ENCODE assay signal across 9 mouse cellular contexts in genomic region chr17:26603311-26603710, GRCm38 (mm10). TPM values are rescaled to one million over a fixed set of nuclear protein-coding genes. Genes with fewer than 3 reads are reported as not detected.
DNase-seq lines count a peak whose midpoint lies in the region; ATAC-seq and TF ChIP-seq lines count a peak whose summit lies in the region.
"Had no signal": no experiment of that assay in that cellular context is flagged by ENCODE, and none has a peak within 500 bp of the region (broad histone marks: within the 10 kb centered on the region; RNA-seq: fewer than 3 reads in every experiment).

No protein-coding gene starts in this region.

- TF ChIP-seq POLR2A in thymus, adult 2 months (IDR thresholded peaks at IDR 0.05; ENCODE audit: control insufficient read depth, extremely low read depth, insufficient read depth, low read length, poor library complexity) = no peak

- H3K27ac ChIP-seq in forebrain, embryonic 12.5 days = peak overlapping the region; percentile 25; the same call in 1 of the 2 replicates
- H3K27ac ChIP-seq in forebrain, embryonic 10.5 days = no peak overlapping the region
- peak overlapping the region; percentile 52 for H3K27ac ChIP-seq in hindbrain, postnatal 0 days
- no peak overlapping the region for H3K27ac ChIP-seq in hindbrain, embryonic 11.5 days (ENCODE audit: low read depth, low read length)
- peak overlapping the region; percentile 71 for H3K27ac ChIP-seq in neural tube, embryonic 13.5 days (replicated peaks)
- no peak overlapping the region for H3K27ac ChIP-seq in thymus, adult 2 months (ENCODE audit: control insufficient read depth, insufficient read depth, low read length)

- no peak for DNase-seq in forebrain, embryonic 10.5 days (ENCODE audit: extremely low spot score, low spot score)
- no peak for DNase-seq in hindbrain, postnatal 0 days (ENCODE audit: low spot score)
- DNase-seq in hindbrain, embryonic 11.5 days (ENCODE audit: low spot score) = no peak
- DNase-seq in neural tube, embryonic 10.5 days (ENCODE audit: extremely low spot score, low spot score) = no peak
- no peak for DNase-seq in right cerebral cortex, adult 18-20 months
- no peak for DNase-seq in thymus, adult 2 months
- DNase-seq: kidney, adult 2 months had no signal

- H3K4me3 ChIP-seq in forebrain, embryonic 12.5 days (replicated peaks) = no peak overlapping the region
- no peak overlapping the region for H3K4me3 ChIP-seq in forebrain, embryonic 10.5 days
- H3K4me3 ChIP-seq in hindbrain, postnatal 0 days (ENCODE audit: low read length) = no peak overlapping the region
- H3K4me3 ChIP-seq in hindbrain, embryonic 11.5 days (ENCODE audit: low read depth, low read length) = no peak overlapping the region
- no peak overlapping the region for H3K4me3 ChIP-seq in neural tube, embryonic 13.5 days
- no peak overlapping the region for H3K4me3 ChIP-seq in thymus, adult 2 months (ENCODE audit: control insufficient read depth, insufficient read depth, low read length)

- WGBS in forebrain, embryonic 12.5 days = 90% methylated on average over 8 of the region's 8 CpGs
- WGBS in forebrain, embryonic 10.5 days = 92% methylated on average over 8 of the region's 8 CpGs
- WGBS in hindbrain, postnatal 0 days = 62% methylated on average over 8 of the region's 8 CpGs
- 91% methylated on average over 8 of the region's 8 CpGs for WGBS in hindbrain, embryonic 11.5 days
- WGBS in neural tube, embryonic 13.5 days = 79% methylated on average over 8 of the region's 8 CpGs
- 96% methylated on average over 8 of the region's 8 CpGs for WGBS in thymus, adult 2 months

- H3K36me3 ChIP-seq in forebrain, embryonic 12.5 days (replicated peaks) = peaks cover 16% of the 10 kb centered on the region; the same call in 1 of the 2 replicates
- peaks cover 34% of the 10 kb centered on the region for H3K36me3 ChIP-seq in forebrain, embryonic 10.5 days (replicated peaks)
- 0 out of 2 replicates have a peak, but pooled peaks cover 2% of the 10 kb centered on the region for H3K36me3 ChIP-seq in hindbrain, postnatal 0 days (ENCODE audit: insufficient read depth, low read length)
- no peaks in the 10 kb centered on the region for H3K36me3 ChIP-seq in hindbrain, embryonic 11.5 days (ENCODE audit: control insufficient read depth, insufficient read depth, low read length)
- peaks cover 4% of the 10 kb centered on the region; the same call in 1 of the 2 replicates for H3K36me3 ChIP-seq in neural tube, embryonic 13.5 days
- no peaks in the 10 kb centered on the region for H3K36me3 ChIP-seq in thymus, adult 2 months (ENCODE audit: control insufficient read depth, insufficient read depth, low read length)

- H3K9ac ChIP-seq in forebrain, embryonic 12.5 days = no peak overlapping the region
- no peak overlapping the region for H3K9ac ChIP-seq in hindbrain, postnatal 0 days (replicated peaks; ENCODE audit: low read length)
- H3K9ac ChIP-seq in hindbrain, embryonic 11.5 days (ENCODE audit: low read depth, low read length) = no peak overlapping the region
- H3K9ac ChIP-seq in neural tube, embryonic 13.5 days = 0 out of 2 replicates have a peak overlapping the region, but pooled peaks have one; percentile 26

- no peaks in the 10 kb centered on the region for H3K27me3 ChIP-seq in forebrain, embryonic 12.5 days
- no peaks in the 10 kb centered on the region for H3K27me3 ChIP-seq in forebrain, embryonic 10.5 days (ENCODE audit: poor library complexity, severe bottlenecking)
- H3K27me3 ChIP-seq in hindbrain, postnatal 0 days (ENCODE audit: insufficient read depth, low read length) = no peaks in the 10 kb centered on the region
- no peaks in the 10 kb centered on the region for H3K27me3 ChIP-seq in hindbrain, embryonic 11.5 days (ENCODE audit: control insufficient read depth, insufficient read depth, low read length)
- no peaks in the 10 kb centered on the region for H3K27me3 ChIP-seq in neural tube, embryonic 13.5 days
- H3K27me3 ChIP-seq in thymus, adult 2 months (ENCODE audit: control insufficient read depth, insufficient read depth, low read length) = no peaks in the 10 kb centered on the region

- H3K4me1 ChIP-seq in forebrain, embryonic 12.5 days = peaks cover 26% of the 10 kb centered on the region
- peaks cover 22% of the 10 kb centered on the region for H3K4me1 ChIP-seq in forebrain, embryonic 10.5 days
- H3K4me1 ChIP-seq in hindbrain, postnatal 0 days (ENCODE audit: insufficient read depth, low read length) = peaks cover 12% of the 10 kb centered on the region
- no peaks in the 10 kb centered on the region; the same call in 1 of the 2 replicates for H3K4me1 ChIP-seq in hindbrain, embryonic 11.5 days (replicated peaks; ENCODE audit: control insufficient read depth, insufficient read depth, low read length)
- peaks cover 37% of the 10 kb centered on the region for H3K4me1 ChIP-seq in neural tube, embryonic 13.5 days (replicated peaks)
- H3K4me1 ChIP-seq in thymus, adult 2 months (replicated peaks; ENCODE audit: control insufficient read depth, insufficient read depth, low read length) = peaks cover 18% of the 10 kb centered on the region

- ATAC-seq in forebrain, embryonic 12.5 days (ENCODE audit: low FRiP score) = no peak
- no peak for ATAC-seq in hindbrain, postnatal 0 days
- no peak for ATAC-seq in hindbrain, embryonic 11.5 days (ENCODE audit: low FRiP score)
- ATAC-seq in neural tube, embryonic 13.5 days (ENCODE audit: low read depth) = no peak

- H3K9me3 ChIP-seq in forebrain, embryonic 12.5 days = no peaks in the 10 kb centered on the region
- no peaks in the 10 kb centered on the region for H3K9me3 ChIP-seq in forebrain, embryonic 10.5 days
- H3K9me3 ChIP-seq in hindbrain, postnatal 0 days (ENCODE audit: low read length) = no peaks in the 10 kb centered on the region
- no peaks in the 10 kb centered on the region for H3K9me3 ChIP-seq in hindbrain, embryonic 11.5 days (ENCODE audit: control insufficient read depth, low read length)
- no peaks in the 10 kb centered on the region for H3K9me3 ChIP-seq in neural tube, embryonic 13.5 days

- H3K4me2 ChIP-seq in forebrain, embryonic 12.5 days = no peak overlapping the region
- H3K4me2 ChIP-seq in hindbrain, postnatal 0 days (ENCODE audit: low read depth, low read length) = no peak overlapping the region
- no peak overlapping the region for H3K4me2 ChIP-seq in hindbrain, embryonic 11.5 days (replicated peaks; ENCODE audit: low read depth, low read length)
- no peak overlapping the region for H3K4me2 ChIP-seq in neural tube, embryonic 13.5 days

- no peak for TF ChIP-seq CTCF in hindbrain, postnatal 0 days (IDR thresholded peaks at IDR 0.05; ENCODE audit: low read depth)
- TF ChIP-seq CTCF in thymus, adult 2 months (IDR thresholded peaks at IDR 0.05; ENCODE audit: borderline replicate concordance, control insufficient read depth, extremely low read depth, insufficient read depth, low read length, poor library complexity) = no peak

RNA-seq across cellular contexts. Expression of gene Dusp1, which starts 41.4 kb away (rescaled TPM):
- 39.8 and 47.2 TPM in 2 replicates for polyA plus RNA-seq in forebrain, embryonic 12.5 days (2016; fragmentation: Nextera tagmentation; extraction: Ambion mirVana)
- polyA plus RNA-seq in forebrain, embryonic 10.5 days (2016; fragmentation: Nextera tagmentation; extraction: Ambion mirVana) = 22.0 and 24.4 TPM in 2 replicates
- 50.5 and 51.4 TPM in 2 replicates for total RNA-seq in hindbrain, postnatal 0 days (2014; rRNA removed)
- 25.3 and 27.0 TPM in 2 replicates for polyA plus RNA-seq in hindbrain, postnatal 0 days (2015; fragmentation: Nextera tagmentation; extraction: Ambion mirVana)
- polyA plus RNA-seq in hindbrain, embryonic 11.5 days (2014; fragmentation: Nextera tagmentation; extraction: Ambion mirVana) = 34.9 and 39.0 TPM in 2 replicates
- polyA plus RNA-seq in neural tube, embryonic 13.5 days (2015; fragmentation: Nextera tagmentation; extraction: Ambion mirVana) = 32.5 and 36.8 TPM in 2 replicates
- 53.8 and 59.3 TPM in 2 replicates for polyA plus RNA-seq in thymus, adult 2 months (2012; rRNA removed)

RNA-seq across cellular contexts. Expression of gene Ergic1, which starts 42.0 kb away (rescaled TPM):
- 99.9 and 105 TPM in 2 replicates for polyA plus RNA-seq in forebrain, embryonic 12.5 days (2016; fragmentation: Nextera tagmentation; extraction: Ambion mirVana)
- polyA plus RNA-seq in forebrain, embryonic 10.5 days (2016; fragmentation: Nextera tagmentation; extraction: Ambion mirVana) = 116 and 127 TPM in 2 replicates
- 235 and 250 TPM in 2 replicates for total RNA-seq in hindbrain, postnatal 0 days (2014; rRNA removed)
- 81.2 and 93.5 TPM in 2 replicates for polyA plus RNA-seq in hindbrain, postnatal 0 days (2015; fragmentation: Nextera tagmentation; extraction: Ambion mirVana)
- 112 and 119 TPM in 2 replicates for polyA plus RNA-seq in hindbrain, embryonic 11.5 days (2014; fragmentation: Nextera tagmentation; extraction: Ambion mirVana)
- polyA plus RNA-seq in neural tube, embryonic 13.5 days (2015; fragmentation: Nextera tagmentation; extraction: Ambion mirVana) = 91.0 and 92.7 TPM in 2 replicates
- 80.2 and 86.3 TPM in 2 replicates for polyA plus RNA-seq in thymus, adult 2 months (2012; rRNA removed)

RNA-seq across cellular contexts. Expression of gene Atp6v0e, which starts 59.7 kb away (rescaled TPM):
- polyA plus RNA-seq in forebrain, embryonic 12.5 days (2016; fragmentation: Nextera tagmentation; extraction: Ambion mirVana) = 94.5 and 104 TPM in 2 replicates
- 104 and 109 TPM in 2 replicates for polyA plus RNA-seq in forebrain, embryonic 10.5 days (2016; fragmentation: Nextera tagmentation; extraction: Ambion mirVana)
- 98.2 and 124 TPM in 2 replicates for total RNA-seq in hindbrain, postnatal 0 days (2014; rRNA removed)
- polyA plus RNA-seq in hindbrain, postnatal 0 days (2015; fragmentation: Nextera tagmentation; extraction: Ambion mirVana) = 121 and 133 TPM in 2 replicates
- 123 and 126 TPM in 2 replicates for polyA plus RNA-seq in hindbrain, embryonic 11.5 days (2014; fragmentation: Nextera tagmentation; extraction: Ambion mirVana)
- polyA plus RNA-seq in neural tube, embryonic 13.5 days (2015; fragmentation: Nextera tagmentation; extraction: Ambion mirVana) = 126 and 130 TPM in 2 replicates
- polyA plus RNA-seq in thymus, adult 2 months (2012; rRNA removed) = 279 and 354 TPM in 2 replicates

Comparison
In these comparisons a context has a peak if more than half of its experiments do, and no peak if none do; other contexts are left out.
1. H3K27ac ChIP-seq: peak in forebrain, embryonic 12.5 days (single experiment), hindbrain, postnatal 0 days (single experiment) and neural tube, embryonic 13.5 days (single experiment); none in forebrain, embryonic 10.5 days (single experiment), hindbrain, embryonic 11.5 days (single experiment) and thymus, adult 2 months (single experiment).